Mouse (Mus musculus) adrenal gland, postnatal 25 days (tissue): ENCODE data around the gene Kcnn3. TPM values are rescaled to one million over a fixed set of nuclear protein-coding genes. Genes with fewer than 3 reads are reported as not detected.

Experiments
- DNase-seq: peaks from one replicate; pipeline ENCODE4 v3.0.0; 2021; ENCODE audit warnings: mixed read lengths
- long read RNA-seq: library from polyadenylated mRNA; stranded (forward); transcript quantifications from one replicate; pipeline ENCODE4 v2.0.0, GENCODE M21; 2021
- total RNA-seq: library from RNA; stranded (reverse); gene quantifications from 2 replicates; pipeline ENCODE4 v1.2.3, GENCODE M21; 2021

Gene Kcnn3
- 4.1 and 5.5 TPM in 2 replicates for total RNA-seq
- long read RNA-seq, partial matches to known transcripts: 0 of 1 reads
- long read RNA-seq, other reads (novel, unspliced or antisense): 1 of 1 reads

DNA sequence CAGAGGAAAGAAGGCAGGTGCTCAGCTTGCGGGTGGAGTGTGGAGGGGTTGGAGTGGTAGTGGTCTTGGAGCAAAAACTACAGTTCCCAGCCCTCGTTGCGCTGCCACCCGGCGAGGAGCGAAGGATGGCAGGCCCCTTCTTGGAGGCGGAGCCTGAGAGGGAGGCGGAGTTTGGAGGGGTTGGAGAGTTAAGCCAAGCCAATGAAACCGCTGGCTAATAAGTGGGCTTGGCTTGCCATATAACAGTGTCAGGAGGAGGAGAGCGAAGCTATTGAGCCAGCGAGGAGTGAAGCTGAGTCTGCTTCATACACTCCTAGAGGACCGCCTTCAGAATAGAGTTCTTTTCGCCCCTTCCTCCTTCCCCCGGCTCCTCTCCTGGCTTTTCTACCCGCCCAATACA is at the start of gene Kcnn3:
TSS of gene Kcnn3 (plus strand) at position 271 of the 400 bp plus-strand sequence.
- DNase-seq: peak; percentile 76

DNA sequence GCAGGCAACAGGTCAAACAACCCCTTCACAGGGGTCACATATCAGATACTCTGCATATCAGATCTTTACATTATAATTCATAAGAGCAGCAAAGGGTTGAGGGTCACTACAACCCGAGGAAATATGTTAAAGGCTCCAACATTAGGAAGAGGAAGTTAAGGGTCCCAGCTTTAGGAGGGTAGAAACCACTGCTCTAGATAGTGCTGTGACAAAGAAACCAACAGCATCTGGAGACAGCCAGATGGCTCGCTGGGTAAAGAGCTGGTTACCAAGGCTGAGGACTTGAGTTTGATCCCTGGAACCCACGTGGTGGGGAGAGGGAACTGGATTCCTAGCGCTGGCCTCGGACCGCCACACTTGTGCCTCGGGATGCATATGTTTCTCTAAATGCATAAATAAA is 47.7 kb upstream of the Kcnn3 start:
- DNase-seq: no peak

DNA sequence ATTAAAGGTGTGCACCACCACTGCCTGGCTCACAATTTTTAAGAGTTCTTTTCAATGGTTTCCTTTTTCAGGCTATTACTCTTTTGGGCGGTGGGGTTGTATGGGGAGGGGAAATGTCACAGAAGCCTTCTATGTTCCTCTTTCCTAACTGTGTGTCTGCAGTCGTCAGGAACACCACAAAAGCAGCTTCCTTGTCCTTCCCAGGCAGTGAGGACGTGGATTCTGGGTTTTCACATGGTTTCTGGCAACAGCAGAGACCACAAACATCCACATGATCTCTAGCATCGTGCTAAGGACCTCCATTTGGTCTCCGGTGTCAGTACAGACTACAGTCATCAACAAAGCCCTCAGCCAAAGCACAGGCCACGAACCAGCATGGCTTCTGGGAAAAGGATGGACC is 46.1 kb upstream of the Kcnn3 start:
- no peak for DNase-seq

DNA sequence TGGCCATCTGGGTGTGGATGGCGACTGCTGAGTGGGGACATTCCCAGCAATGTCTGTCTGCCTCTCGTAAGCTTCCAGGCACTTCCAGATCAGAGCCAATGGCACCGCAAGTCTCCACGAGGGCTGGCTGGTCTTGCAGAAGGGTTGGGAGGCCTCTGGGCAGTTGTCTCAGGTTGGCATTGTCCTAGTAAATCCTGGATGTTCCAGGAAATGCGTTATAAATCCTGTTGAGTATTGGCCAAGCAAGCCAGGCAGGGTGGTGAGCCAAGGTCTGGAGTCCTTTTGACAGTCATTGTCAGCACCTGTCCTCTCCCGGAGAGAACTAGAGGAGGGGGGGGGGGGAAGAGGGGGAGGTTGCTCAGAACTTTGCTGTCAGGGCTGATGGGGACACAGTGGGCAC is 40.9 kb upstream of the Kcnn3 start:
- DNase-seq: no peak

DNA sequence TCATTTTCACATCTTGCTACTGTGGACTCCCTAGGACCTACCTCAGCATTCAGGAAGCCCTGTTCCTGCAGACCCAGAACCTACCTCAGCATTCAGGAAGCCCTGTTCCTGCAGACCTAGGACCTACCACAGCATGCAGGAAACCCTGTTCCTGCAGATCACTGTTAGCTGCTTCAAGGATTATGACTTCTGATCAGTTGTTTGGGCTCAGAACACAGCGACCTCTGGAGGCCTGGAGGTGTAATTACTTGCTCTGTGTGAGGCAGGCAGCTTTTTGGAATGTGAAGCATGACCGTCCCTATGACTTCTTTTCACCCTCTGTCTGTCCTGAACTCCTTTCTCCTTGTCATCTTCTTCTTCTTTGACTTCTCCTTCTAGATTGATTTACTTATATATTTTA is 38.5 kb upstream of the Kcnn3 start:
- no peak for DNase-seq

DNA sequence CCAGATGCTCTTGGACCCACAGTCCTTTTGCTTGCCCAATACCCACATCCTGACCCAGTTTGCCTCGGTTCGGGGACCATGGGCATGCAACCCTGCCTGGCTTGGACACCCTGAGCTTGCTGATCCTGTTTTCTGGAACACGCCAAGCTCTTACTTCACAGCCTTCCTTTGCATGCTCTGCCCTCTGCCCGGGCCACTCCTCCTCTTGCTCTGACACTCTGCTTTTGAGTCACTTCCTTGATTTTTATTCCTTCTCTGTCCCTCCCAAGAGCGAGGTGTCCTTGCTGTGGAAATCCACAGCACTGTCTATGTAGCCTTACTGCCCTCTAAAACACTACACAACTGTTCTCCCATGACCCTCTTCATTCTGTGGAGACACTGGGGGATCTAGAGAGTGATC is 37.7 kb upstream of the Kcnn3 start:
- no peak for DNase-seq

DNA sequence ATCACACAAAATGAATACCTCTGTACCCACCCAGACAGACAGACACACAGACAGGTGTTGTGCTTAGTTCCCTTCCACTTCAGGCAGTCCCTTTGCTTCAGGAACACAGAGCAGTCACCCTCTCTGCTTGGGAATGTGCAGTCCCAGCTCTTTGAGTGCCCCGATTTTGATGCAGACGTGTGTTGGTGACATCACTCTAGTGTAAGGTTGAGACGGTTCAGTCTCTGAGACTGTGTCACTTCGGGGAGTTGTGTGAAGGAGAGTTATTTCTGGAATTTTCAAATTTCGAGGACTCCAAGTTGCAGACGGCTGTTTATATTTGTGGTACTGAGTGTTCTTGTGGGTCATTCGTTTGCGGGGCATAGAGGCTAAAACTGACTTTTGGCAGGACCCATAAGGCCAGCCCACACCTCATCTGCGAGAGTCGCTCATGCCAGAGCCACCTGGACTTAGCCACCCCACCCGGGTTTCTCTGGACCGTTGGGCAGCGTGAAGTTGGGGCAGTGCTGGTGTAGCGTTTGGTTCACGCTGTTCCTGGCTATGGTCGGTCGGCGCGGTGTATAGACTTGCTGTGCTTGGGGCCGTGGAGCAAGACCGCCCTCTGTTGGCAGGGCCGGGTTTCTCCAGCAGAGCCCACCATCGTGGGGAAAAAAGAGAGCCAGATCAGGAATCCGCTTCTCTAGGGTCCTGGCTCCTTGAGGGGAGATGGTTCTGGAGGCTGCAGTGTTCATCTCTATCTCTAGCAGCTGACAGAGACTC is 35.0 kb upstream of the Kcnn3 start:
- DNase-seq: peak; percentile 81

DNA sequence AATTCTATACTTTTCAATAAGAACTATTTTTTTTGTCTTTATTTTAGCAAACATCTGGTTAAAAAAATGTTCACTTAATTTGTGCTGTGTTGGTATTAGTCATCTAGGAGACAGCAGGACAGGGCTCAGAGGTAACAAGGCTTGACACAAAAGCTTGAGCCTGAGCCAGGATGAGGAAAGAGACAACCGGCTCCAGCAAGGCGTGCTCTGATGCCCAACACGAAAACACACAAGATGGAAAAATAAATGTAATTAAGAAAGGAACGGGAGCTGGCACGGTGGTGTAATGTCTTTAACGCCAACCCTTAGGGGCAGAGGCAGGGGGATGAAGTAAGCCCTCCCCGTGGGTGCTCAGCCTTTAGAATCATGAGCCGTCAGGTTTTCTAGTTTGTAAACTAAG is 33.9 kb upstream of the Kcnn3 start:
- DNase-seq: no peak

DNA sequence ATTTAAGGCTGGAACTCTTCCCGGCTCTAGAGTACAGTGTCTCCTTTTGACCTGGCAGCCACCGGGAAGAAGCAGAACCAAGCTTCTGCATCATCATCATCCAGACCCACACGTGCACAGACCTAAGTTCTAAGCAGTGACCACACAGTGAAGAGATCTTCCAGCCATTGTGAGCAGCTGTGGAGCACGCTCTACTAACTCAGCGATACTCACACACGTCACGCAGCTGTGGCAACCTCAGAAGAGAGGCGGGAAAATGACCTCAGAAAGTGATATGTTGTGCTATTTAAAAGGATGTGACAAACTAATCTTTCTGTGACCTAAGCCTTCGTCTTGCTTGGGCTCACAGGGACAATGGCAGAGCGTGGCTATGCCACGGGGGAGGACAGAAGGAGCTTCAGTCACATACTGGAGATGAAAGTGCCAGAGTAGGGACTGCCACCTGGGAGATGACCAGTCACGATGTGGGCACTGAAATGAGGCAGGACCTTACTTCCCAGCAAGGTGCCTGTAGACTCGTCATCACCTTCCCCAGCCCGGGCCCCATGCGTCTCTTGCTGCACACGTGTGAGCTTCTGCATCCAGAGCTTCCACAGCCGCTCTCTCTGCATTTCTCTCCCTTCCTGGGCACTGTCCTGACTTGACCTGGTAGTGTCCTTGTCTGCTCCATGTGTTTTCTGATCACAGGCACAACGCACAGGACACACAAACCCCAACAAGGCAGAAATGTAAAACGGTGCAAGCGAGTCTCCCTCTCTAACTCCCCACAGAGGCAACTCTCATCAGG is 32.9 kb upstream of the Kcnn3 start:
- no peak for DNase-seq

DNA sequence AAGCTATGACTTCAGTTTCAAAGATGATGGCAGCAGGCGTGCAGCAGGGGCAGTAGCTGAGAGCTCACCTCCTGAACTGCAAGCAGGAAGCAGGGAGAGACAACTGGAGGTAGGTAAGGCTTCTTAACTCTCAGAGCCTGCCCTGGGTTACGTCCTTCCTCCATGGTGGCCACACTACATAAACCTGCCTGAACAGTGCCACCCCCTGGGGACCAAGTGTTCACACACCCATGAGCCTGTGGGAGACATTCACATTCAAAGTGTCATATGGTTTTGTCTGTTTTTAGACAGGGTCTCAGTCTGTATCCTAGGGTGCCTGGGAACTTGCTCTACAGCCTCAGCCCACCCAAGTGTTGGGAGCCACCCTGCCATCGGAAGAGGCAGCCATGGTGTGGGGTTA is 29.2 kb upstream of the Kcnn3 start:
- no peak for DNase-seq

DNA sequence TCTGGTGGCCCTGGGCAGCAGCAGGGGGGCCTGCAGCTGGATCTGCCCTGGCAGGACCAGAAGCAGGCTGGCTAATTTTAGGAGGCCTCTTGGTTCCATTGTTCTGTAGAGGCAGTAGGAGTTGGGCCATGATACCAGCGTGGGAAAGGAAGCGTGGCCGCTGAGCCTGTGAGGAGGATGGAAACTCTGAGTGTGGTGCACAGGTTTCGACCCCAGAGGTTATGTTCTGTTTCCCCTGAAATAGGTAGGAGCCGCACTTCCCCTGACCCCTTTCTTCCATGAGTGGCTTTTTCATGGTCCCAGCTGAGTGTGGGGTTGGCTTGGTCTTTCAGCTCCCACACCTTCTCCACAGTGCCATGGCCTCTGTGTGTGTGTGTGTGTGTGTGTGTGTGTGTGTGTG is 28.4 kb upstream of the Kcnn3 start:
- DNase-seq: no peak

DNA sequence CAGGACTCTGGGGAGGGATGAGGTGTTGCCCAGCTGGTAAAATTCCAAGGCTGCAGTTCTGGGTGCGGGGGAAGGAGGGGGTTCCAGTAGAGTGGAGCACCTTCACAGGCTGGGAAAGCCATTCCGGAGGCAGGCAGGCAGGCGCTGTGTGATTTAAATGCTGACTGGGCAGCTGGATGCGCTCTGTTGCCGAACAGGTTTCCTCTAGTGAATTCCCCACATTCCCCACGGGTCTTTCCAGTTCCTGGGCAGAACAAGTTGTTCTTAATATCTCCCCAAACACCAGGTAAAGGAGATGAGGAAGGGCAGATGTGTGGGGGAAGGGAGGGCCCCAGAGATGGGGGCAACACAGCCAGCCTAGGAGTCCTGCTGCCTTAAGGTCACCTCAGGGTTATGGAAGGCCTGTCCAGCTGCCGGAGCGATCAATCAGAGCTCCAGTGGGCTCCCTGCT is 27.2 kb upstream of the Kcnn3 start:
- DNase-seq: no peak

DNA sequence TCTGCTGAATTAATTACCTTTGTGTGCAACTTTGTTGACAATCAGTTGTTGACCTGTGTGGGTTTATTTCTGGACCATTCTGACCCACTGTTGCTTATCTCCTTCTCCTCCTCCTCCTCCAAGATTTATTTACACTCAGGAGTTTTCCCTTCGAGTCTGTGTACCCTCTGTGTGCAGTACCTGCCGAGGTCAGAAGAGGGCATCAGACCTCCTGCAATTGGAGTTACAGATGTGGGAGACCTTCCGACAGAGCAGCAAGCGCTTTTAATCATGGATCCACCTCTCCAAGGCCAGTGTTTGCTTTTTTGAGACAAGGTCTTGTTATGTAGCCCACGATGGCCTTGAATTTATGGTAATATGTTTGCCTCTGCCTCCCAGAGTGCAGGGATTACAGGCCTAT is 25.3 kb upstream of the Kcnn3 start:
- DNase-seq: no peak

DNA sequence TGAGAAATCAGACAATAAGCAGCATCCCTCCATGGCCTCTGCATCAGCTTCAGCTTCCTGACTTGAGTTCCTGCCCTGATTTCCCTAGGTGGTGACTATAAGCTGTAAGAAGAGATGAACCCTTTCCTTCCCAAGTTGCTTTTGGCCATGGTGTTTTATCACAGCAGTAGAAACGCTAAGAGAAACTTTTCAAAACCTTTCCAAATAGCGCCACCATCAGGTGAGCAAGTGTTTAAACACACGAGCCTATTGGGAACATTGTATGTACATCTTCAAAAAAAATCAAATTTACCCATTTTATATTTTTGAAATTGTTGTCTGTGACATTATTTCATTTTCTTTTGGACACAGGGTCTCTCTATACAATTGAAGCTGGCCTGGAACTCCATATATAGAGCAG is 23.6 kb upstream of the Kcnn3 start:
- no peak for DNase-seq

DNA sequence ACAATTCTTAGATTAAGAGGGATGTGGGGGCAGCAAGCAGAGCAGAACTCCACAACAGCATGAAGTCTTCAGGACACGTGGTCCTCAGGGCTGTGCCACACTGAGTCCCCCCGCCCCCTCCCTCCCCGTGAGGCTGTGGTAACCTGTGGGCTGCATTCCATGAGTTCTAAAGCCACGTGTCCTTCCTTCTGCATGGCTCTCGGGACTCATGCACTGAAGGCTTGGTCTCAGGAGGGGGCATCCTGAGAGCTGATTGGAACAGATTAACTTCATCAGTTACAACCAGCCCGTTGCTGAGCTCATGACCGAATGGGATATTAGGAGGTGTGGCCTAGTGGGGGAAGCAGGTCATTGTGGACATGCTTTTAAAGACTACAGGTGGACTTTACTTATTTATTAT is 20.3 kb upstream of the Kcnn3 start:
- no peak for DNase-seq

DNA sequence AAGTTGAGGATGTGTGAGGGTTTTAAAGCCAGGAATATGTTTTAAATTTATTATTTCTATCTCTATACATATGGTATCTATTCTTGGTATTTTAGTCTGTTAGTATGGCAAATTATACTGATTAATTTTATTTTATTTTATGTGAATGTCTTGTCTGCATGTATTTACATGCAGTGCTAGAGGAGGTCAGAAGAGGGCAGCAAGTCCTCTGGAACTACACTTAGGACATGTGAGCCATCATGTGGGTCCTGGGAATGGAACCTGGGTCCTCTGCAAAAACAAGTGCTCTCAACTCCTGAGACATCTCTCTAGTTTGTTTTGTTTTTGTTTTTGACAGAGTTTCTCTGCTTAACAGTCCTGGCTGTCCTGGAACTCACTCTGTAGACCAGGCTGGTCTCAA is 18.5 kb upstream of the Kcnn3 start:
- no peak for DNase-seq

DNA sequence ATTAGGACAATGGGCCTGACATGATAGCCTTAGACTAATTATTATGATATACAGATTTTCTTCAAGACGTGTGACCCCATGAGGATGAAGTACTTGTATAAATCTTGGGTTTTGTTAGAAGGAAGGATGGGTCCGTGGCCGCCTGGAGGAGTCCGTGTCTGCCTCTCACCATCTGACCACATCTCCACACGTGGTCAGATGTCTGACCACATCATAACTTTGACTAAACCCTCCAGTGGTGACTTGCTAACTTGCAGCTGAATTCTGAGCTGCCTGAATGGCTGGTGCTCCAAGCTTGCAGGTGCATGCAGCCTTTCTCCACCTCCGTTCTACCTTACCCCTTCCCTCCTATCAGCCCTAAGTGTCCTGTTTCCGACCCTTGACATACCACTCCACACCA is 17.4 kb upstream of the Kcnn3 start:
- DNase-seq: no peak

DNA sequence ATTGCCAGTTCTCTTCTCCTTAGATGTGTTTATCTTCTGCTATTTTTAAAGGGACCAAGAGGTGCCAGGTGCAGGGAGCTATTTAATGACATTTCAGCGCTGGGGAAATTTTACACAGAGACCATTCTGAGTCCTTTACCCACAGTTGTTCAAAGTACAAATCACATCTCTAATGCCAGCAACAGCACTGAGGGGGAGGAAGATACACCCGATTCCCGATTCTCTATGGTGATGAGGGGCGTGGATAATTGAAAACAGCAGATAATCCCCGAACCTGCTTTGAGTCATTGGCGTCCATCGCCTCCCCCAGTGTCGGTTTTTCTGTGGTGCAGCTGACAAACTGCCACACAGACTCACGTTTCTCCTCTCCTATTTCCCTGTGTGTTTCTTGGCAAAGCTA is 11.9 kb upstream of the Kcnn3 start:
- no peak for DNase-seq

DNA sequence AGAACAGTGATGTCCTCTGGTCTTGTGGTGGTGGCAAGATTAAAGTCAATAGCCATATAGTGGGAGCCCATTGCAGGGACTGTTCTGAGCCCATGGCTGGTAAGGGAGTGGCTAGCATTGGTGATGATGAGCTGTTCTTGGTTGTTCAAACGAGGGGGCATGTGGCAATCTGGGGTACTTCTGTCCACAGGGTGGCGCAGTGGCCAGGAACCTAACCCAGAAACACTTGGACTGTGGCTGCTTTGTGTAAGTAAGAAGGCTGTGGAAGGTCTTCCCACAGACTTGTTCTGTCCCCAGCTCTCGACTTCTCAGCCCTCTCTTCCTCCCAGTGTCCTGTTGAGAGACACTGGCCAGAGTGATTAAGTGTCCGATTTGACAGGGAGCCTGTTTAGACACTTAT is 9.0 kb upstream of the Kcnn3 start:
- DNase-seq: peak; percentile 42

DNA sequence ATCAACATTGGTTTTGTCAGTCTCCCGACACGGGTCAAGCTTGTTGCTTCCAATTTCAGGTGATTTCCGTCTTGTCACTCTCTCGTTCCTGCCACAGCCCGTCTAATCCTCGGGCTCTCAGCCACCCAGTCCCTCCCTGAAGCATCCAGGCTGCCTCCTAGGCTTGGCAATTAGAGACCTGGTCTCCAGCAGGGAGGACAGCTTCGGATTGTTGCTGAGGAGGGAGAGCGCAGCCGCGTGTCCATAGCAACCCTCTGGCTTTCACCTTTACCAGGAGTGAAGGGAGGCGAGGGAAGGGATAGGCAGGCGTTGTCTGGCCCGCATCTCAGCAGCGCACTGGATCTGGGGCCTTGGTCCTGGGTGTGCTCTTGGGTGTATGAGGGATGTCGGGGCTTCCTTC is 8.6 kb upstream of the Kcnn3 start:
- DNase-seq: no peak

DNA sequence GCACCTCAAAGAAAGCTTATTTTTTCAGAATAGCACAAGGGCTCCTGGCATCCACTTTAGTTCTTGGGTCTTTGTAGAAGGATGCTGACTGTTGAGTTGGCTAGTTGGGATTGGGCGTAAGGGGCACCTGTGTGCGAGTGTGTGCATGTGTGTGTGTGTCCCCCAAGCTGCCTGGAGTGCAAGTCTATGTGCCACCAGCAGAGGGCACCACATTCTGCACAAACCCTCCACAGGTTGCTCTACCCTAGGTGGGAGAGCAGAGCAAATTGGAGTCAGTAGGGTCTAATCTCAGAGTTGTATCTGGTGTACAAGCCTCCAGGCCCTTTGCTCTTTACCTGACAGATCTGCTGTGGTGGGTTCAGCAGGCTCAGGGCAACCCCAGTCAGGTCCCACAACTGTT is 7.7 kb upstream of the Kcnn3 start:
- no peak for DNase-seq

DNA sequence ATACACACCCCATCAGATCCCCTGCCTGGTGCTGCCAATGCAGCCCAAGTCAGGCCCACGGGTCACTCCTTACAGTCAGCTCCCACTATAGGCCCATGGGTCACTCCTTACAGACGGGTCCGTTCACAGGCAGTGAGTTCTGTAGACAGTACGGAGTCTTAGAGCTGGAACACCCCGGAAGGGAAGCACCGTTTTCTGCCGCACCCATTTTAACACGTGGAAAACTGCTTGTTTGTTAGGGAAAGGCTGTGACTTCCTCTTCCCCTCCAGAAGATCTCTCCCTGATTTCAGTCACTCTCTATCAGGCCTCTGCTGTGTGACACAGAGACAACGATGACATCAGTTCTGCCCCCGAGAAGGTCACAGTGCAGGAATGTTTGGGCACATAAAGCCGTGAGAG is 4.5 kb upstream of the Kcnn3 start:
- DNase-seq: no peak

DNA sequence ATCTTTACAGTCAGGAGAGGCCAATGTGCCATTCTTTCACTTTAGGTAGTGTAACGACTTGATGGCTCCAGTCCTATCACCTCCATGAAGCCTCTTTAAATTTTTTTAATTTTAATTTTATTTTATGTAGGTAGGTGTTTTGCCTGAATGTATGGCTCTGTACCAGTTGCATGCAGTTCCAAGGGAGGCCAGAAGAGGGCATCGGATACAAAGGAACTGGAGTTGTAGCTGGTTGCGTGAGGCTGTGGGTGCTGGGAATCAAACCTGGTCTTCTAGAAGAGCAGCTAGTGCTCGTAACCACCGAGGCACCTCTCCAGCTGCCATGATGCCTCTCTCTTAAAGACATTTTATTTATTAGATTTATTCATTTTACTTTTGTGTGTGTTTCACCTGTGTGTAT is 3.6 kb upstream of the Kcnn3 start:
- no peak for DNase-seq
